Mouse (Mus musculus): ENCODE measurements around the gene Cfap221.

Gene Cfap221

DNA sequence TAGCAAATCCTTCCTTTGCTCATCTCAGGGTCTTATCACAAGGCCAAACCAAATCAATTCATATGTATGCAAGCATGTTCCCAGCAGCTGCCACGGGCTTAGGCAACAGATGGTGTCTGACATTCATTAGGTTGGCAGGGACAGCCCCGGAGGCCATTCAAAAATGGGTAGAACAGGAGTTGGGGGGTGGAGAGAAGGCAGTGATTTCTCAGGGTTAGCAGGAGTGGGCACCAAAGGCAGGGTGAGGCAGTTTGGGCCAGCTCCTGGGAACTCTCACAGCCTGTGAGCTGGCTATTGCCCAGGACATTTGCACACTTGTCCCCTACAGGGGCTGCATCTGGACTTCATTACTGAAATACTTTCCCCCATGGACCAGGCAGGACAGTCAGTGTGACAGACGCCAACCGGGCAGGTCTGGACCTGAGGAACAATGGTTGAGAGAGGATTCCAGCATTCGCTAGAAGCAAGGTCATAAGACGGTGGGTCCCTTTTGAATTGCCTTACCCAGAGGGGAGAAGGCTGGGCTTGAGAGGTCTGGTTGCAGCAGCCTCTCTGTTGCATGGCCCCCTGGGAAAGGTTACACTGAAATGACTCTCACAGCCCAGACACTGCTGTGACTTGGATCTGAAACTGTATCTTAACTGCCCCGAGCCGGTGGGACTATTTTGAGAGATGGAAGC lies 94.3 kb downstream of the Cfap221 start:
- in situ Hi-C loops (cut with MboI): no loop called here

DNA sequence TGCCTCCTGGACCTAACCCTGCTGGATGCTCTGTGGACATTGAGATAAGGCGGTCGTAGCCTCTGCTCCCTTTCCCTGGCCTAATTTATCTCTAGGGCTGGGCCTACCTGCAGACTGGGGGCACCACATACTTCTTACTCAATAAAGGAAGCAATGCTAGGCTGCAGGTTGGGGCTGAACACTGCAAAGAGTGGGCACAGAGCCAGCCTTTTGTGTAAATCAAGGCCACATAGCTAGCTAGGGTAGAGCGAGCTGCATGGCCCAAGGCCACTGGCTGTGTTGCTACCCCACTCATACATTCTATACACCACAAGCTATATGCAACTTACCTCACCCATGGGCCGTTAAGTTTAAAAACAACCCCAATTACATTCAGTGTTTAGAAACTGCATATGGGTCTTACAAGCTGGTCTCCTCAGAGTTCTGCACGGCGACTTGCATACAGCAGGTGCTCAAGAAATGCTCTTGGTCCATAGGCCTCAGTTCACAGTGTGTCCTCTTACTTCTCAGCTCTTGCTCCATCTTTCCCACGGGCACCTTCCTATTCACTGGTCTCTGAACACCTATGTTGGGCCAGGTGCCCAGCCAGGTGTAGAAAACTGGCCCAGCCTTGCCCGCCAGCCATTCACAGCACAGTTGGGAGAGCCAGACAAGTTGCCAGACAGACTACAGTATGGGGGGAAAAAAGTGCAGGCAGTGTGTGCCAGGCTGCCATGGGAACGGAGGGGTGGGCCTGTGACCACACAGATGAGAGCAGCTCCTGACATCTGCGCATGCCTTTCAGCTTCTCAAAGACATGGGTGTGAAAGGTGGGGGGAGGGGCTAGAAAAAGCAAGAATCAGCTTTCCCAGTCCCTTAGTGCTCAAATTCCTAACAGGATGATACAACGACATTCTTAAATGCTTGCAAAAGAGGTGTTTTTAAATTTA lies 97.6 kb downstream of the Cfap221 start:
- in situ Hi-C loops (cut with MboI): loop anchor here (10.0 kb wide), 1 partner anchor 85 kb away; no protein-coding TSS in a partner anchor

DNA sequence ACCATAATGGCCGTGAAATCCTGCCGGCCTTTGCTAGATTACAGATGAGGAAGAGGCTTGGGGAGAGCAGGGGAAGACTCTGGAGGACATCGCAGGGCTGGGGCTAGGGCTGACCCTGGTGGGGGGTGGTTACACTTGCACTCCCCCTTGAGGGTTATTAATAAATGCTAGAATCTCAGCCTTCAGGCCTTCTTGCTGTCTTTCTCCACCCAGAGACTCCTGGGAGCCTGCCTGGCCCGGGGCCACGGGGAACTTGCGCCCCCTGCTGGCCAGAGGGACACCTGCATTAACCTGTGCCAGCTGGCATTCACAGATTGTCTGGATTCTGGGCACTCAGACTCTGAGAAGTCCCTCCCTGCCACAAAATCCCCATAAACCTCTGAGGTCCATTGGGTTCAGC lies 102.1 kb downstream of the Cfap221 start:
- in situ Hi-C loops (cut with MboI): loop anchor here (10.0 kb wide), 1 partner anchor 80 kb away; no protein-coding TSS in a partner anchor

GRCm38 (mm10) chr1:119893600-119893999 lies 103.4 kb downstream of the Cfap221 start:
- in situ Hi-C loops (cut with MboI): loop anchor here (10.0 kb wide), 1 partner anchor 79 kb away; no protein-coding TSS in a partner anchor

- in situ Hi-C loops (cut with MboI): loop anchor here (10.0 kb wide), 1 partner anchor 78 kb away; no protein-coding TSS in a partner anchor
Observed at GRCm38 (mm10) chr1:119892933-119893332, 104.1 kb downstream of the Cfap221 start.

GRCm38 (mm10) chr1:119891865-119892264 lies 105.2 kb downstream of the Cfap221 start:
- in situ Hi-C loops (cut with MboI): loop anchor here (10.0 kb wide), 1 partner anchor 77 kb away; no protein-coding TSS in a partner anchor

DNA sequence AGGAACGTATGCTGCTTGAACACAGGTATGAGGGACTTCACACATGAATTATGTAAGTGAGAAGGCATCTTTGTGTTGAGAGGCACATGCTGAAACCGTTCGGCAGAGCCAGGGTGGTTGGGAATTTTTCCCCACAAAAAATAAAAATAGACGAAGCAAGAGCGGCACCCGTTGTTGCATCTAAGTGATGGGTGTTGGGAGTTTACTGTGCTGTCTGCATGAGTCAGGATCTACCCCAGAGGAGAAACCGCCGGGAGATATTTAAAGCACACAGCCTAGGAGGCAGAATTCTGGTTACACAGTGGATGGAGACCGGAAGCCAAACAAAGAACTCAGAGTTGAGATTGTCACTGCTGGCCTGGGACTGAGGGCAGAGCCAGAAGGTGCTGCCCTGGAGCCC lies 105.9 kb downstream of the Cfap221 start:
- in situ Hi-C loops (cut with MboI): loop anchor here (10.0 kb wide), 1 partner anchor 76 kb away; no protein-coding TSS in a partner anchor

DNA sequence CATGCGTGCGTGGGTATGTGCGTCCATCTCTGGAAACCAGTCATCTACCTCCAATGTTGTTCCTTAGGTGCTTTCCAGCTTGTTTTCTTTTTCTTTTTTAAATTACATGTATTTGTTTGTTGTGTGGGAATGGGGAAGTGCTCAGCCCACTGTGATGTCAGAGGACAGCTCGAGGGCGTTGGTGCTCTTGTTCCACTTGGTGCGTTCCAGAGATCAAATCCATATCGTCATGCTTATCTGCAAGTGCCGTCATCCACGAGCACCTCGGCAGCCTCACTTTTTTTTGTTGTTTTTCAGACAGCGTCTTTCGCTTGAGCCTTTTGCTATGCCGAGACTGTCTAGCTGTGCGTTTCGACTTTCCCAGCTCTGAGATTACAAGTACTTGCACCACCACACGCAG lies 107.7 kb downstream of the Cfap221 start:
- in situ Hi-C loops (cut with MboI): no loop called here

GRCm38 (mm10) chr1:119886320-119886719 lies 110.7 kb downstream of the Cfap221 start:
- in situ Hi-C loops (cut with MboI): no loop called here

GRCm38 (mm10) chr1:119884272-119884671 lies 112.8 kb downstream of the Cfap221 start:
- in situ Hi-C loops (cut with MboI): no loop called here

- in situ Hi-C loops (cut with MboI): no loop called here
Observed at GRCm38 (mm10) chr1:119878909-119879308, 118.1 kb downstream of the Cfap221 start.

DNA sequence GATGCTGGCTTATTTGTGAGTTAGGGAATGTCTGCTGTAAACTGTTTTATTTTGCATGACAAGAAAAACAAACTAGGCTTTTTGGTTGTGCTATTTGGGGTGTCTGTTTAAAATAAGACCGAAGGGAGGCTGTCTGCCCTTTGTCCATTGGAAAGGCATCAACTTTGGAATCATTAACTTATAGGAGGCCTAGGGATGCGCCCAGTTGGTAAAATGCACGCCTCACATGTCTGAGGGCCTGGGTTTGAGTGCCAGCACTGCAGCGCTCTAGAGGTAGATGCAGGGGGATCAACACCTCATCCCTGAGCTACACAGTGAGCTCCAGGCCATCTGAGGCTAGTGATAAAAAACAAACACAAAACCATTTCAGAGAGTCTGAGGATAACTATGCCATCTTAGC lies 119.6 kb downstream of the Cfap221 start:
- in situ Hi-C loops (cut with MboI): no loop called here
